Mouse (Mus musculus) hindlimb bud, embryonic 11.5 days (tissue): ENCODE measurements at regions not wholly inside any gene's neighbourhood (a gene's known extent, or its start where the extent isn't known, plus 50 kb on each side); places are given as distances from the start of the nearest gene placed in this dataset.

Source experiments
- DNase-seq: peaks from one replicate; pipeline ENCODE4 v3.0.0-alpha.2; 2012; ENCODE audit warnings: low read depth, low spot score; ENCODE audit errors: extremely low spot score

DNA sequence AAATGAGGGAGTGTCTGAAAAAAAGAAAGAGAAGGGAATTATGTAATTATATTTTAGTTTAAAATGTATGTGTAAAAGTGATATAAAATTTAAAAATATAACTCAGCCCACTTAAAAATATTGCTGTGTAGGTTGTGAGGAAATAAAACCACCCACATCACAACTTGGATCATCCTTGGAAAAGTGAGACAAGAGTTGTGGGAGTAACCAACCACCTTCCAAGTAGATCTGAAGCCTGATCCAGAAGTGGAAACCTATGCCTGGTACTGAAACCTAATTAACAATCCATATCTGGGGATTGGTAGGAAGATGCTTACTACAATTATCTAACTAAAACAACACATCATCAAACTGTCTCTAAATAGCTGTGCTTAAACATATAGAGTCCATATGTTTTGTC, 743.1 kb downstream of the Stim2 start:
- no peak for DNase-seq

DNA sequence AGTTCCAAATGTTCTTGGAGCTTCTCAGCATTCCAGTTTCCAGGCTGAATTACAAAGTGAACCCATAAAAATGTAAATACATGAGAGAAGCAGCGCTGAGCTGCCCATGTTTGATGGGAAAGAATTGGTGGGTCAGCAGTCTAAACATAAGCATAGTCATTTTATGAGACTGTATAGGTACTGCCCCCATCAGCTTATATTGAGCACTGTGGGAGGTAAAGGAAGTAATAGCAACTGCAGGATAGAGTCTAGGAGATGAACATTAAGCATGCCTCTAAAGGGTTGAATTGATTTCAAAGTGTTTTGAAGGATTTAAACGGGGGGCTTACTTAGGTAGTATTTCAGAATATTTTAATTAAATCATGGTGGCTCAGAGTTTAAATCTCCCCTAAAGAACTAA, 748.7 kb downstream of the Stim2 start:
- DNase-seq = peak; percentile 16

DNA sequence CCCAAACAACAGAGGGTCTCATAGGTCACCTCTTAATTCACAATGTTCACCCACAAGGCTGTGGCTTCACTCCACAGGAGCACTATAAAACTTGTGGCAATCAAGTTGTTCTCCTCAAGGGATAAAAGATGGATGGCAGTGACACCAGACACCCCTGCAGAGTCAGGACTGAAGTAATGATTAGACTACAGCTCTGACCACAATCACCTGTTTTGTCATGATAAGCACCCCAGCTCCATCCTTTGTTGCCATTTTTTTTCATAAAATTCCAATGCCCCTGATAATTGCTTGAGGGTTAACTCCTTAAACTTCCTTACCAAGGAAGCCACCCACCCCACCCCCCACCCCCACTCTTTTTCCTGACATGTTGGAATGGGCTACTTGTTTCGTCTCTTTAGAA, 755.1 kb downstream of the Stim2 start:
- DNase-seq = no peak

DNA sequence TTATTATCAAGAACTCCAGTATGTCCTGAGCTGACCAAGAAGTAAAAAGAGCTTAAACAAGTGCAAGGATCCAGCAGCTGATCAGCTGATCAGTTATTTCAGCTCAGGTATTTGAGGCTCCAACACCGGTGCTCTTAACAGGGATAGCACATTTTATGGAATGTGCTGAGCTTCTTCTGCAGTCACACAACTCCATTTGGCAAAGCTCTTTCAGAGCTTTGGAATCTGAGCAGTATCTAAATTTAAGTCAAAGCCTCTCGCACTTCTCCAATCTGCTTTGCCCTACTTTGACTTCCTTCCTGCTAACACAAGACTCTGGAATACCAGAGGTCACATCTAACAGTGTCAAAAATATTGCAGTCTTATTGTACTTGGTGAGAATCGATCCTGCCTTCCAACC, 761.4 kb downstream of the Stim2 start:
- no peak for DNase-seq

DNA sequence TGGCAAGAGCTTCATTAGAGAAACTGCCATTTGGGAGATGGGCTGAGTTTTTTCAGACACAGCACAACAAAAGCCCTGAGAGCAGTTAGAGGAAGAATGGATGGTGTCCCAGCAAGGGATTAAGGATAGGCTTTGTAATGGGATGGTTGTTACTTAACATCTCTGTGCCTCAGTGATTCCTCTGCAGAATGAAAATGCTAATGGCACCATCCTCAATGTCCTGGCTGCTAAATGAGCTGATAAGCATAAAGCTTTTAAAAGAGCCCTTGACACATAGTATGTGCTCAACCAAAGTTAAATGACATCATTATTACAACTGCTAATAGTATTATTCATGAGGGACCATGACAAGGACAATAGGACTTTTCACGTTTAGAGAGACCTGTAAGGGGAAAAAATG, 764.7 kb downstream of the Stim2 start:
- no peak for DNase-seq

DNA sequence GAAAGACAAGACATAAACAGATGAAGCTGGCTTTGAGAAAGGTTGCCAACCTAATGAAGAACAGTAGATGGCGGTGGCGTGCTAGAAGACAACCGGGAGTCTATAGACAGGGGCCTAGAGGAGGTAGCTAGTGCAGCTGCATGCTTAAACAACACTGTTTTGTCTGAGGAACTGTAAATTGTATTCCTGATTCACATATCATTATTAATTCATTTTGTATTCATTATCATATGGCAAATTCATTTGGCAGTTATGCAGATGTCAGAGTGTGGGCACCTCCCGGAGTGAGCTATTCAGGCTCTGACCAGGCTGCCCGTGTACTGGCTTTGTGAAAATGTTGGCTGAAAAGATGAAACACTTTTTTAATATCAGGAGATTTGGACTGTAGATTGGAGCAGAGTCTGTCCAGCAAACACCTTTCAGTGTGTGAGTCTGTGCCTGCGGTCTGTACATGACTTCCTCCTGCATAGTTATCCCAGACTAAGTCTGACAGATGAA, 798.7 kb downstream of the Stim2 start:
- peak; percentile 14 for DNase-seq

DNA sequence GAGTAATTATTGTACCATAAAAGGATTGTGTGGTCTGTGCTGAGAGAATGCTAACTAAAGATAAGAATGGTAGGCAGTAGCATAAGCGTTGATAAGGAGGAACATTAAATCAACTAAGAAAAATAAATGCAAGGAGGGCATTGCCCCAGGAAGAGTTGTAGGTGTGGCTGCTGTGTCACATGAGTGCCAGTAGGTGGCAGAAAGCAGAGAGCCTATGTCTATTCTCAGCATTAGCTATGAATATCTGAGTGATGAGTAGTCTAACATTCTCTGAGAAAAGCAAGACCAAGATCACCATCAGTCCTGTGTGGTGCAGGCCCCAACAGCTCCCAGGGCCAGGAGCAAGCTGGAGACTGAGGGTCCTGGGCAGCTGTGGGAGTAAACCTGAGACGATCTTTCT, 828.8 kb downstream of the Stim2 start:
- DNase-seq = no peak
